Mouse (Mus musculus): ENCODE measurements around the gene Loxl4. TPM values are rescaled to one million over a fixed set of nuclear protein-coding genes. Genes with fewer than 3 reads are reported as not detected.
A peak's percentile ranks its signal among the peaks of the same experiment; 100 is the strongest.

Gene Loxl4
- polyA plus RNA-seq, 1 experiment from 2014 or later: 0.41 TPM

- 96% methylated on average over 5 of the region's 5 CpGs for WGBS
Measured at GRCm38 (mm10) chr19:42583677-42584076, 28.9 kb downstream of the Loxl4 start.

DNA sequence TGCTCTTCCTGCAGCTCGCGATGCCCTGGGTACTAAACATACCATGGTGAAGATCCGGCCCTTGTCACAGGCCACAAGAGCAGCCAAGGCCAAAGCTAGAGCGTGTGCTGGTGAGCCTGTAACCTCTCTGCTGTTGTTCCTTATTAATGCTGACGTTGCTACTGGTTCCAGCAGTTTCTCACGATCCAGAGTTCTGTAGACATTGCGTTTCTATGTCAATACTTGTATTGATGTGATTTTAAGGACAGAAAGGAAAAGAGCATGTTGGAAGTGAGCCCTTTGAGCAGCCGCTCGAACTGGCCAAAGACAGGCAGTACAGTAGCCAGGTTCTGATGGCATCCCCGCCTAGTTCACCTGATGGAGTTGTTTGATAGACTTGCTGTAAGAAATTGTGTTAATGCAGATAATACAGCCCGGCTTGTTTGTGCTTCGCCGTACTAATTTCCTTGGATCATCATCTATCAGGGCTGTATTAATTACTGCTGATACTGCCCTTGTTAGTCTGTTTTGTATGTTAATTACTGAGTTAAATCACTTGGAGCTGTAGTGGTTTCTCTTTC is 29.7 kb downstream of the Loxl4 start:
- ATAC-seq (ENCODE audit: low FRiP score): no peak
- no peaks in the 10 kb centered on the region for H3K9me3 ChIP-seq (replicated peaks)
- no peaks in the 10 kb centered on the region for H3K4me1 ChIP-seq
- H3K4me2 ChIP-seq: no peak overlapping the region
- no peak overlapping the region for H3K4me3 ChIP-seq (replicated peaks)
- no peak overlapping the region for H3K27ac ChIP-seq (replicated peaks)
- no peaks in the 10 kb centered on the region for H3K27me3 ChIP-seq (replicated peaks)
- peaks cover 7% of the 10 kb centered on the region; the same call in 1 of the 2 replicates for H3K36me3 ChIP-seq
- 91% methylated on average over 13 of the region's 13 CpGs for WGBS
- H3K9ac ChIP-seq (replicated peaks): no peak overlapping the region

More at GRCm38 (mm10) chr19:42583677-42584076, 28.9 kb downstream of the Loxl4 start:
- no peaks in the 10 kb centered on the region for H3K27me3 ChIP-seq (replicated peaks)
- H3K36me3 ChIP-seq: peaks cover 7% of the 10 kb centered on the region; the same call in 1 of the 2 replicates
- H3K4me1 ChIP-seq: no peaks in the 10 kb centered on the region
- no peak overlapping the region for H3K4me3 ChIP-seq (replicated peaks)
- no peak for ATAC-seq (ENCODE audit: low FRiP score)
- no peak overlapping the region for H3K4me2 ChIP-seq
- no peaks in the 10 kb centered on the region for H3K9me3 ChIP-seq (replicated peaks)
- no peak overlapping the region for H3K9ac ChIP-seq (replicated peaks)
- no peak overlapping the region for H3K27ac ChIP-seq (replicated peaks)

DNA sequence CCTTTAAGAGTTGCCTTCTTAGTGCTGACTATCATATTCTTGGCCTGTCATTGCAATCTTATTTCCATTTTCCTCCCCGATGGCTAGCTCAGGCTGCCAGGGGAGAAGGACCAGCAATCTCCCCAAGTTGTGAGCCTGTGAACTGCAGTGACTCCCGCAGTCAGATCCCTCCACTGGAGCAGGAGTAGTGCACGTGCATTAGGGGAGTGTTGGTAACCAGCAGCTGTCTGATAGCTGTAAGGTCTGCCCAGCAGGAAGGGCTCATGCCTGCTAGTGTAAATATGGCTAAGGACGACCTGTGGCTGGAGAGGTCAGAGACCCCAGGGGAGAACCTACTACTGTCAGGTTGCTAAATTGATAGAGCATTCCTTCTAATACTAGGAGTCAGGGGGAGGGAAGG is 31.9 kb downstream of the Loxl4 start:
- H3K9me3 ChIP-seq (replicated peaks): no peaks in the 10 kb centered on the region
- H3K4me1 ChIP-seq: no peaks in the 10 kb centered on the region
- 50% methylated on average over 4 of the region's 4 CpGs for WGBS
- no peak overlapping the region for H3K27ac ChIP-seq (replicated peaks)
- H3K4me3 ChIP-seq (replicated peaks): no peak overlapping the region
- peaks cover 7% of the 10 kb centered on the region; the same call in 1 of the 2 replicates for H3K36me3 ChIP-seq
- H3K4me2 ChIP-seq: no peak overlapping the region
- no peaks in the 10 kb centered on the region for H3K27me3 ChIP-seq (replicated peaks)
- ATAC-seq (ENCODE audit: low FRiP score): no peak
- H3K9ac ChIP-seq (replicated peaks): no peak overlapping the region

- Histone ChIP-seq H3K4me2 (no peak overlapping the region), H3K27ac (replicated peaks) (no peak overlapping the region), H3K4me3 (replicated peaks) (no peak overlapping the region), H3K27me3 (replicated peaks) (no peaks in the 10 kb centered on the region), H3K9ac (replicated peaks) (no peak overlapping the region), H3K9me3 (replicated peaks) (no peaks in the 10 kb centered on the region), H3K4me1 (no peaks in the 10 kb centered on the region), H3K36me3 (peaks cover 5% of the 10 kb centered on the region; the same call in 1 of the 2 replicates)
- 88% methylated on average over 4 of the region's 4 CpGs for WGBS
- no peak for ATAC-seq (ENCODE audit: low FRiP score)
Measured at GRCm38 (mm10) chr19:42578631-42579030, 34.0 kb downstream of the Loxl4 start.

- Histone ChIP-seq H3K9ac (replicated peaks) (no peak overlapping the region), H3K4me3 (replicated peaks) (no peak overlapping the region), H3K9me3 (replicated peaks) (no peaks in the 10 kb centered on the region), H3K27me3 (replicated peaks) (no peaks in the 10 kb centered on the region), H3K27ac (replicated peaks) (no peak overlapping the region), H3K4me1 (no peaks in the 10 kb centered on the region), H3K4me2 (no peak overlapping the region), H3K36me3 (no peaks in the 10 kb centered on the region)
- WGBS: no CpG with 5 or more reads among the region's 1 CpGs
- no peak for ATAC-seq (ENCODE audit: low FRiP score)
Measured at GRCm38 (mm10) chr19:42576856-42577255, 35.8 kb downstream of the Loxl4 start.

- no peaks in the 10 kb centered on the region for H3K27me3 ChIP-seq (replicated peaks)
- 0 out of 2 replicates have a peak, but pooled peaks cover 6% of the 10 kb centered on the region for H3K4me1 ChIP-seq
- H3K4me2 ChIP-seq: no peak overlapping the region
- H3K4me3 ChIP-seq (replicated peaks): no peak overlapping the region
- H3K9me3 ChIP-seq (replicated peaks): no peaks in the 10 kb centered on the region
- 91% methylated on average over 2 of the region's 2 CpGs for WGBS
- H3K27ac ChIP-seq (replicated peaks): no peak overlapping the region
- H3K9ac ChIP-seq (replicated peaks): no peak overlapping the region
- no peaks in the 10 kb centered on the region for H3K36me3 ChIP-seq
- ATAC-seq (ENCODE audit: low FRiP score): no peak
Measured at GRCm38 (mm10) chr19:42575317-42575716, 37.3 kb downstream of the Loxl4 start.

GRCm38 (mm10) chr19:42571291-42571690 is 41.3 kb downstream of the Loxl4 start:
- no peaks in the 10 kb centered on the region for H3K27me3 ChIP-seq (replicated peaks)
- peak overlapping the region; percentile 24; the same call in 1 of the 2 replicates for H3K27ac ChIP-seq (replicated peaks)
- no peaks in the 10 kb centered on the region for H3K9me3 ChIP-seq (replicated peaks)
- no peaks in the 10 kb centered on the region for H3K36me3 ChIP-seq
- no peak for ATAC-seq (ENCODE audit: low FRiP score)
- H3K9ac ChIP-seq (replicated peaks): no peak overlapping the region
- no peak overlapping the region for H3K4me2 ChIP-seq
- H3K4me3 ChIP-seq (replicated peaks): no peak overlapping the region
- 0 out of 2 replicates have a peak, but pooled peaks cover 6% of the 10 kb centered on the region for H3K4me1 ChIP-seq
- 67% methylated on average over 4 of the region's 4 CpGs for WGBS

GRCm38 (mm10) chr19:42569076-42569475 is 43.5 kb downstream of the Loxl4 start:
- H3K4me1 ChIP-seq: 0 out of 2 replicates have a peak, but pooled peaks cover 6% of the 10 kb centered on the region
- WGBS: 81% methylated on average over 2 of the region's 2 CpGs
- no peak overlapping the region for H3K27ac ChIP-seq (replicated peaks)
- H3K36me3 ChIP-seq: no peaks in the 10 kb centered on the region
- no peak overlapping the region for H3K4me2 ChIP-seq
- no peaks in the 10 kb centered on the region for H3K9me3 ChIP-seq (replicated peaks)
- no peaks in the 10 kb centered on the region for H3K27me3 ChIP-seq (replicated peaks)
- no peak for ATAC-seq (ENCODE audit: low FRiP score)
- no peak overlapping the region for H3K9ac ChIP-seq (replicated peaks)
- no peak overlapping the region for H3K4me3 ChIP-seq (replicated peaks)

DNA sequence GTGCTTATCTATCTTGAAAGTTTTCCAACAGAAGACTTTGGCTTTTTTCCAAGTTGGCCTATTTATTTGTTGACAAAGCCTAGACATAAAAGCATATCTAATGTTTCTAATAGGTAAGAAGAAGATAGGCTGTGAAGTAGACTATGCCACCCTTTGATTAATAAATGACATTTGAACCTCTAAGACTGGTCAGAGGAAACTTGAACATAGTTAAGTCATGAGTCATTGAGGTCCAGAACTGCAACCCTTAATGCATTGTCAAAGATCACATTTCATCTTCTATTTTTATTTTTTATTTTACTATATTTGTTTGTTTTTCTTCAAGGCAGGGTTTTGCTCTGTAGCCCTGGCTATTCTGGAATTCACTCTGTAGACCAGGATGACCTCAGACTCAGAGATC is 45.6 kb downstream of the Loxl4 start:
- no peaks in the 10 kb centered on the region for H3K9me3 ChIP-seq (replicated peaks)
- H3K4me2 ChIP-seq: no peak overlapping the region
- H3K27ac ChIP-seq (replicated peaks): no peak overlapping the region
- no peak for ATAC-seq (ENCODE audit: low FRiP score)
- H3K36me3 ChIP-seq: no peaks in the 10 kb centered on the region; the same call in 1 of the 2 replicates
- no peak overlapping the region for H3K4me3 ChIP-seq (replicated peaks)
- H3K9ac ChIP-seq (replicated peaks): no peak overlapping the region
- 0 out of 2 replicates have a peak, but pooled peaks cover 6% of the 10 kb centered on the region for H3K4me1 ChIP-seq
- no peaks in the 10 kb centered on the region for H3K27me3 ChIP-seq (replicated peaks)

GRCm38 (mm10) chr19:42566283-42567019 is 46.2 kb downstream of the Loxl4 start:
- Histone ChIP-seq H3K4me2 (no peak overlapping the region), H3K9ac (replicated peaks) (no peak overlapping the region)
- no peak for ATAC-seq (ENCODE audit: low FRiP score)

DNA sequence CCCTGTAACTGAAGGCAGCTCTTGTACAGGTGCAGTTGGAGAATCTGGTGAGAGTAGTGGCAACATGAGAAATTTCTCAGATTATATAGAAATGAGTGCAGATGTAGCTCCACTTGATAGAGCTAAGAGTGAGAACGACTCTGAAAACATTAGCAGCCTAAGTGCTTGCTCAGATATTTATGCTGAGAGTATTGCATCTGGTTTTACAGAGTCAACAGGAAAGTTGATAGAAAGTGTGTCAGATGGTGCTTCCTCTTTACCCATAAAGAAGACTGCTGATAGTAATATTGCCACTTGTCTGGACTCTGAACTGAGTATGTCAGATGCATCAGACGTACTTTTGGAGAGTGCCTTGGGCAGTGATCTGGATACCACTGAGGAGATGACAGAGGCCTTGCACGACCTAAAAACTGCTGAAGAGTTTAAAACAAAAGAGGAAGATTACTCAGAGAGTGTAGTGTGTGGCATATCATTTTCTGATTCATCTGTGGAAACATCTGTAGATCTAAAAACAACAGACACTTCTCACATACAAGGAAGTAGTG is 48.8 kb downstream of the Loxl4 start:
- Histone ChIP-seq H3K4me2 (no peak overlapping the region), H3K36me3 (no peaks in the 10 kb centered on the region; the same call in 1 of the 2 replicates), H3K4me1 (no peaks in the 10 kb centered on the region), H3K9ac (replicated peaks) (no peak overlapping the region), H3K27me3 (replicated peaks) (no peaks in the 10 kb centered on the region), H3K9me3 (replicated peaks) (no peaks in the 10 kb centered on the region), H3K4me3 (replicated peaks) (no peak overlapping the region), H3K27ac (replicated peaks) (no peak overlapping the region)
- 89% methylated on average over 3 of the region's 3 CpGs for WGBS
- ATAC-seq (ENCODE audit: low FRiP score): no peak

More at GRCm38 (mm10) chr19:42566283-42567019, 46.2 kb downstream of the Loxl4 start:
- no peak overlapping the region for H3K4me3 ChIP-seq (replicated peaks)
- H3K4me1 ChIP-seq: 0 out of 2 replicates have a peak, but pooled peaks cover 6% of the 10 kb centered on the region
- H3K9me3 ChIP-seq (replicated peaks): no peaks in the 10 kb centered on the region
- no peaks in the 10 kb centered on the region; the same call in 1 of the 2 replicates for H3K36me3 ChIP-seq
- WGBS: 92% methylated on average over 4 of the region's 4 CpGs
- H3K27ac ChIP-seq (replicated peaks): no peak overlapping the region
- no peaks in the 10 kb centered on the region for H3K27me3 ChIP-seq (replicated peaks)

DNA sequence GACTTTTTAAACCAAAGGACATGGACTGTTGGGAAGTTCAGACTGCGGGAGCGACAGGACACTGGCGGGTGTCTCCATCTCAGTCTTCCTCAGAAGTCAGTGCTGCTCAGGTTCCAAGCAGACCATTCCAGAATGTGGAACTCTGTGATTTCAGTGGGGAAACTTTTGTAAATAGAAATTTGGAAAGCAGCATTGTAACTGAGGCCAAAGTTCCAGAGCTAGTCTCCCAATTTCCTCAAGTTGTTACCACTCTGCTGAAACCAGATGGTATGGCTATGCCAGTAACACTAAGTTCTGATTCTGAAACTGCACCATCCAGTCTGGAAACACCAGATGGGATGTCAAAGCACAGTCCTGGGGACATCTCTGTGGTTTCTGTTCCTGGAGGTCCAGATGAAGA is 49.6 kb downstream of the Loxl4 start:
- no peak overlapping the region for H3K27ac ChIP-seq (replicated peaks)
- no peaks in the 10 kb centered on the region for H3K4me1 ChIP-seq
- no peaks in the 10 kb centered on the region for H3K27me3 ChIP-seq (replicated peaks)
- H3K4me3 ChIP-seq (replicated peaks): no peak overlapping the region
- ATAC-seq (ENCODE audit: low FRiP score): no peak
- 97% methylated on average over 3 of the region's 3 CpGs for WGBS
- no peaks in the 10 kb centered on the region for H3K9me3 ChIP-seq (replicated peaks)
- H3K4me2 ChIP-seq: no peak overlapping the region
- H3K36me3 ChIP-seq: no peaks in the 10 kb centered on the region; the same call in 1 of the 2 replicates
- no peak overlapping the region for H3K9ac ChIP-seq (replicated peaks)

Measured in neural tube, embryonic 15.5 days (tissue).